Mouse (Mus musculus): ENCODE data around the gene Prkar2b. TPM values are rescaled to one million over a fixed set of nuclear protein-coding genes. Genes with fewer than 3 reads are reported as not detected.
A peak's percentile ranks its signal among the peaks of the same experiment; 100 is the strongest.

Gene Prkar2b
- total RNA-seq, 1 experiment from 2014 or later: 295 TPM

- no peak for DNase-seq
Observed at GRCm38 (mm10) chr12:31965517-31966212, 95.4 kb downstream of the Prkar2b start.

GRCm38 (mm10) chr12:31964074-31964473 is 97.0 kb downstream of the Prkar2b start:
- no peak for DNase-seq

GRCm38 (mm10) chr12:31955843-31956242 is 105.3 kb downstream of the Prkar2b start:
- no peak for DNase-seq

GRCm38 (mm10) chr12:31950659-31951031 is 110.5 kb downstream of the Prkar2b start:
- peak; percentile 72 for DNase-seq

- peak; percentile 95 for DNase-seq
Observed at GRCm38 (mm10) chr12:31949759-31950658, 111.1 kb downstream of the Prkar2b start, which contains the start of gene Hbp1. Gene Hbp1, minus strand, starts transcription at chr12:31950535.

GRCm38 (mm10) chr12:31949193-31949741 is 111.8 kb downstream of the Prkar2b start:
- peak; percentile 92 for DNase-seq

GRCm38 (mm10) chr12:31948101-31949000 is 112.7 kb downstream of the Prkar2b start:
- DNase-seq: no peak

- DNase-seq: no peak
Observed at GRCm38 (mm10) chr12:31947476-31947875, 113.6 kb downstream of the Prkar2b start.

- DNase-seq: no peak
Observed at GRCm38 (mm10) chr12:31944405-31944804, 116.7 kb downstream of the Prkar2b start.

- no peak for DNase-seq
Observed at GRCm38 (mm10) chr12:31943020-31943654, 118.0 kb downstream of the Prkar2b start.

GRCm38 (mm10) chr12:31939026-31939425 is 122.1 kb downstream of the Prkar2b start:
- DNase-seq: no peak

GRCm38 (mm10) chr12:31938391-31938997 is 122.6 kb downstream of the Prkar2b start:
- DNase-seq: no peak

GRCm38 (mm10) chr12:31937613-31938012 is 123.5 kb downstream of the Prkar2b start:
- no peak for DNase-seq

- no peak for DNase-seq
Observed at GRCm38 (mm10) chr12:31936657-31937300, 124.3 kb downstream of the Prkar2b start.

GRCm38 (mm10) chr12:31931818-31932217 is 129.3 kb downstream of the Prkar2b start:
- no peak for DNase-seq

- DNase-seq: no peak
Observed at GRCm38 (mm10) chr12:31928498-31928897, 132.6 kb downstream of the Prkar2b start.

- peak; percentile 71 for DNase-seq
Observed at GRCm38 (mm10) chr12:31926661-31927061, 134.4 kb downstream of the Prkar2b start.

- DNase-seq: no peak
Observed at GRCm38 (mm10) chr12:31925343-31925742, 135.8 kb downstream of the Prkar2b start.

GRCm38 (mm10) chr12:31924135-31924534 is 137.0 kb downstream of the Prkar2b start:
- no peak for DNase-seq
